ENCODE assay signal across 8 mouse cellular contexts in genomic region chr11:30197564-30198090, GRCm38 (mm10).
DNase-seq lines count a peak whose midpoint lies in the region; ATAC-seq and TF ChIP-seq lines count a peak whose summit lies in the region.

No protein-coding gene starts in this region.

- H3K4me3 ChIP-seq in embryonic facial prominence, embryonic 14.5 days (ENCODE audit: low read depth, low read length), result peak overlapping the region; percentile 48
- H3K4me3 ChIP-seq in heart, postnatal 0 days (ENCODE audit: low read depth, low read length), result peak overlapping the region; percentile 51
- peak overlapping the region; percentile 56 for H3K4me3 ChIP-seq in limb, embryonic 13.5 days
- H3K4me3 ChIP-seq in midbrain, embryonic 12.5 days, result peak overlapping the region; percentile 48
- H3K4me3 ChIP-seq in stomach, embryonic 14.5 days (ENCODE audit: low read depth, low read length), result peak overlapping the region; percentile 46

- DNase-seq in adrenal gland, postnatal 10 days, result peak; percentile 75
- no peak for DNase-seq in embryonic facial prominence, embryonic 14.5 days (ENCODE audit: low spot score)
- peak; percentile 29 for DNase-seq in heart, postnatal 0 days (ENCODE audit: low spot score)
- DNase-seq in layer of hippocampus, postnatal 25 days (ENCODE audit: extremely low spot score in 1 of 2, low spot score in 1 of 2), result no peak

- 5% methylated on average over 21 of the region's 21 CpGs for WGBS in embryonic facial prominence, embryonic 14.5 days
- 7% methylated on average over 21 of the region's 21 CpGs for WGBS in heart, postnatal 0 days
- under 1% methylated on average over 21 of the region's 21 CpGs for WGBS in limb, embryonic 13.5 days
- 3% methylated on average over 21 of the region's 21 CpGs for WGBS in midbrain, embryonic 12.5 days
- 2% methylated on average over 21 of the region's 21 CpGs for WGBS in stomach, embryonic 14.5 days

- TF ChIP-seq CTCF in heart, postnatal 0 days (IDR thresholded peaks at IDR 0.05; ENCODE audit: low read depth), result no peak

- peak; percentile 6 for ATAC-seq in CD4-positive, CD25-positive, alpha-beta regulatory T cell, adult 4 months
- ATAC-seq in embryonic facial prominence, embryonic 14.5 days (ENCODE audit: low read depth), result peak; percentile 72
- ATAC-seq in heart, postnatal 0 days (ENCODE audit: insufficient read depth, low read depth), result peak; percentile 70
- peak; percentile 65 for ATAC-seq in limb, embryonic 13.5 days (ENCODE audit: low FRiP score, low read depth)
- peak; percentile 77 for ATAC-seq in midbrain, embryonic 12.5 days (ENCODE audit: low FRiP score, low read depth)
- peak; percentile 86 for ATAC-seq in stomach, embryonic 14.5 days (ENCODE audit: insufficient number of reproducible peaks, insufficient read depth, low FRiP score, low read depth)

- peak overlapping the region; percentile 59 for H3K4me2 ChIP-seq in embryonic facial prominence, embryonic 14.5 days (ENCODE audit: low read depth, low read length)
- H3K4me2 ChIP-seq in heart, postnatal 0 days (ENCODE audit: low read depth, low read length), result peak overlapping the region; percentile 78
- H3K4me2 ChIP-seq in limb, embryonic 13.5 days (replicated peaks), result peak overlapping the region; percentile 88
- peak overlapping the region; percentile 78 for H3K4me2 ChIP-seq in midbrain, embryonic 12.5 days (replicated peaks)
- peak overlapping the region; percentile 74 for H3K4me2 ChIP-seq in stomach, embryonic 14.5 days (replicated peaks; ENCODE audit: low read depth, low read length)

- H3K36me3 ChIP-seq in embryonic facial prominence, embryonic 14.5 days (ENCODE audit: control insufficient read depth, insufficient read depth, low read length), result 0 out of 2 replicates have a peak, but pooled peaks cover 6% of the 10 kb centered on the region
- peaks cover 26% of the 10 kb centered on the region for H3K36me3 ChIP-seq in heart, postnatal 0 days (replicated peaks; ENCODE audit: control insufficient read depth, insufficient read depth, low read length)
- H3K36me3 ChIP-seq in limb, embryonic 13.5 days, result peaks cover 6% of the 10 kb centered on the region
- peaks cover 5% of the 10 kb centered on the region; the same call in 1 of the 2 replicates for H3K36me3 ChIP-seq in midbrain, embryonic 12.5 days
- no peaks in the 10 kb centered on the region for H3K36me3 ChIP-seq in stomach, embryonic 14.5 days (ENCODE audit: control insufficient read depth, insufficient read depth, low read length)

- H3K27ac ChIP-seq in embryonic facial prominence, embryonic 14.5 days (replicated peaks; ENCODE audit: low read depth, low read length), result peak overlapping the region; percentile 78
- H3K27ac ChIP-seq in heart, postnatal 0 days (ENCODE audit: low read depth), result peak overlapping the region; percentile 80
- peak overlapping the region; percentile 83 for H3K27ac ChIP-seq in limb, embryonic 13.5 days
- peak overlapping the region; percentile 47 for H3K27ac ChIP-seq in midbrain, embryonic 12.5 days (replicated peaks)
- H3K27ac ChIP-seq in stomach, embryonic 14.5 days (ENCODE audit: low read length), result peak overlapping the region; percentile 90

- 0 out of 2 replicates have a peak, but pooled peaks have one; percentile 14 for TF ChIP-seq EP300 in heart, postnatal 0 days (IDR thresholded peaks at IDR 0.05; ENCODE audit: low read depth)

- no peaks in the 10 kb centered on the region for H3K9me3 ChIP-seq in embryonic facial prominence, embryonic 14.5 days (ENCODE audit: control insufficient read depth, low read length)
- H3K9me3 ChIP-seq in heart, postnatal 0 days (replicated peaks; ENCODE audit: control insufficient read depth, low read length), result no peaks in the 10 kb centered on the region
- H3K9me3 ChIP-seq in limb, embryonic 13.5 days, result no peaks in the 10 kb centered on the region; the same call in 1 of the 2 replicates
- no peaks in the 10 kb centered on the region for H3K9me3 ChIP-seq in midbrain, embryonic 12.5 days
- H3K9me3 ChIP-seq in stomach, embryonic 14.5 days (ENCODE audit: control insufficient read depth, low read depth, low read length), result no peaks in the 10 kb centered on the region

- H3K27me3 ChIP-seq in embryonic facial prominence, embryonic 14.5 days (replicated peaks; ENCODE audit: control insufficient read depth, insufficient read depth, low read length), result no peaks in the 10 kb centered on the region
- H3K27me3 ChIP-seq in heart, postnatal 0 days (ENCODE audit: control insufficient read depth, insufficient read depth, low read length), result no peaks in the 10 kb centered on the region
- no peaks in the 10 kb centered on the region for H3K27me3 ChIP-seq in limb, embryonic 13.5 days
- H3K27me3 ChIP-seq in midbrain, embryonic 12.5 days, result no peaks in the 10 kb centered on the region
- H3K27me3 ChIP-seq in stomach, embryonic 14.5 days (ENCODE audit: control insufficient read depth, insufficient read depth, low read length), result no peaks in the 10 kb centered on the region

- peaks cover 4% of the 10 kb centered on the region; the same call in 1 of the 2 replicates for H3K4me1 ChIP-seq in embryonic facial prominence, embryonic 14.5 days (ENCODE audit: control insufficient read depth, insufficient read depth, low read length)
- H3K4me1 ChIP-seq in heart, postnatal 0 days (ENCODE audit: control insufficient read depth, insufficient read depth), result peaks cover 66% of the 10 kb centered on the region
- H3K4me1 ChIP-seq in limb, embryonic 13.5 days, result peaks cover 36% of the 10 kb centered on the region
- peaks cover 25% of the 10 kb centered on the region for H3K4me1 ChIP-seq in midbrain, embryonic 12.5 days
- H3K4me1 ChIP-seq in stomach, embryonic 14.5 days (ENCODE audit: control insufficient read depth, insufficient read depth, low read length), result peaks cover 10% of the 10 kb centered on the region; the same call in 1 of the 2 replicates

- peak overlapping the region; percentile 63 for H3K9ac ChIP-seq in embryonic facial prominence, embryonic 14.5 days (ENCODE audit: low read depth, low read length)
- H3K9ac ChIP-seq in heart, postnatal 0 days (replicated peaks; ENCODE audit: low read depth, low read length), result peak overlapping the region; percentile 52
- peak overlapping the region; percentile 70 for H3K9ac ChIP-seq in limb, embryonic 13.5 days
- H3K9ac ChIP-seq in midbrain, embryonic 12.5 days (replicated peaks), result peak overlapping the region; percentile 58
- H3K9ac ChIP-seq in stomach, embryonic 14.5 days (replicated peaks; ENCODE audit: low read depth, low read length), result peak overlapping the region; percentile 51

Comparison
In these comparisons a context has a peak if more than half of its experiments do, and no peak if none do; other contexts are left out.
1. ATAC-seq: peak in every context shown above with its lines; median percentile 86 in stomach, embryonic 14.5 days; 77 in midbrain, embryonic 12.5 days; 72 in embryonic facial prominence, embryonic 14.5 days; 70 in heart, postnatal 0 days; 65 in limb, embryonic 13.5 days; 6 in CD4-positive, CD25-positive, alpha-beta regulatory T cell, adult 4 months.
2. DNase-seq: peak in adrenal gland, postnatal 10 days (single experiment) and heart, postnatal 0 days (single experiment); none in embryonic facial prominence, embryonic 14.5 days (single experiment) and layer of hippocampus, postnatal 25 days (0 of 2).
3. Peak in every context shown above with its lines, with median percentiles within 50 percentile points of each other: H3K27ac ChIP-seq, H3K4me2 ChIP-seq, H3K4me3 ChIP-seq and H3K9ac ChIP-seq.